Mouse (Mus musculus): Measurements from ENCODE around the gene Elk4.

The Elk4 gene

DNA sequence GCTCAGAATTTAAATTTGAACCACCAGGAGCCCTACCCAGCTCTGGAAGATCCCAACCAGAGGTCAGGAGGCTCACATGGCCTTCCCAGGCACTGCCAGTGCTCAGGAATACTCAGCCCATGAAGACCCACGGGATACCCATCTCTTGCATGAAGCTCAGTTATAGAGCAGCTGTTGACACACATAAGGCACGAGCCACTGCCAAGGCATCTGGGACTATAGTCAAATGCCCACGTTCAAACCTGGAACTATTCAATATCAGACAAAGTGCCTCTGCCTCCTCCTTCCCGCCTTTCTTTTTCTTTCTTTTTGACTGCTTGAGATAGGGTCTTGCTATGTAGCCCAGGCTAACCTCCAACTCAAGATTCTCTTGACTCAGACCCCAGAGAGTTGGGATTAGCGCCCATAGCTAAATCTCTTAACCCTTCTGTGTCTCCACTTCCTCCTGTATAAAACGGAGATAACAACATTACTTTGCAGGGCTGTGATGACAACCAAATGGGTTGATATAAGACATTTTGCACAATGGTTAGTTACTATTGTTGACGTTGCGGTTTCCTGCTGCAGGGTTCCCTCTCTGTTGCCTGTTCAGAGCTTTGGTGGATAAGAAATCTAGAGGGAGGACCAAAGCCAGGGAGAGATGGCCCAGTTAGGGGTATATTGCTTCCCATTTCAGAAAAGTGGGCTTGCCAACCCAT, 58.2 kb downstream of the Elk4 start:
- DNase-seq (ENCODE audit: extremely low spot score) = no peak

- DNase-seq (ENCODE audit: extremely low spot score) = peak; percentile 50
Measured at GRCm38 (mm10) chr1:132067261-132068255, 60.2 kb downstream of the Elk4 start, which contains the start of gene Mfsd4a. Mfsd4a (minus strand) TSS chr1:132068062.

GRCm38 (mm10) chr1:132069436-132069835, 62.0 kb downstream of the Elk4 start:
- DNase-seq (ENCODE audit: extremely low spot score) = no peak

GRCm38 (mm10) chr1:132070659-132071058, 63.3 kb downstream of the Elk4 start:
- DNase-seq (ENCODE audit: extremely low spot score) = no peak

- no peak for DNase-seq (ENCODE audit: extremely low spot score)
Measured at GRCm38 (mm10) chr1:132075576-132075975, 68.2 kb downstream of the Elk4 start.

GRCm38 (mm10) chr1:132078413-132078812, 71.0 kb downstream of the Elk4 start:
- no peak for DNase-seq (ENCODE audit: extremely low spot score)

Measured in embryo, embryonic 9.5 days (tissue).